Mouse (Mus musculus): ENCODE results near the gene Rps18. TPM values are rescaled to one million over a fixed set of nuclear protein-coding genes. Genes with fewer than 3 reads are reported as not detected.

The Rps18 gene
- total RNA-seq, 2 experiments from 2014 or later: 332 to 337 TPM

DNA sequence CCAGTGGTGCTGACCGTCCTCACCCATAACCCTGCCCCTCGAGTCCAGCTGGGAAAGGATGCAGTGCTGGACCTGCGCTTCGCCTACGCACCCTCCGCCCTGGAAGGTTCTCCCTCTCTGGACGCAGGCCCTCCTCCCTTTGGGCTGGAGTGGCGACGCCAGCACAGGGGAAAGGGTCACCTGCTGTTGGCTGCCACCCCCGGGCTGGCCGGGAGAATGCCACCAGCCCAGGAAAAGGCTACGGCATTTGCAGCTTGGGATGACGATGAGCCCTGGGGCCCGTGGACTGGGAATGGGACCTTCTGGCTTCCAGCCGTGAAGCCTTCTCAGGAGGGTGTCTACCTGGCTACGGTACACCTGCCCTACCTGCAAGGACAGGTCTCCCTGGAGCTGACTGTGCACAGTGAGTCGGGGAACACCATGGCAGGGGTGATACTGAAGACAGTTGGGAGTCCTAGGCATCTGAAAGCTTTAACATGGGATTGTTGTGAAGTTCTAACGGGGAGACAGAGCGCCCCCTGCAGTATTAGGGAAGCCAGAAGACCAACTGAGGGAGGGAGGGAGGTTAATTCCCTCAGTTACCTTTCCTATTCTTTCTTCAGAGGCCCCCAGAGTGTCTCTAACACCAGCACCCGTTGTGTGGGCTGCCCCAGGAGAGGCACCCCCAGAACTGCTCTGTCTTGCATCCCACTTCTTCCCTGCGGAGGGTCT, 30.2 kb downstream of the Rps18 start:
- no peak for DNase-seq (ENCODE audit: low spot score in 2 of 2)

DNA sequence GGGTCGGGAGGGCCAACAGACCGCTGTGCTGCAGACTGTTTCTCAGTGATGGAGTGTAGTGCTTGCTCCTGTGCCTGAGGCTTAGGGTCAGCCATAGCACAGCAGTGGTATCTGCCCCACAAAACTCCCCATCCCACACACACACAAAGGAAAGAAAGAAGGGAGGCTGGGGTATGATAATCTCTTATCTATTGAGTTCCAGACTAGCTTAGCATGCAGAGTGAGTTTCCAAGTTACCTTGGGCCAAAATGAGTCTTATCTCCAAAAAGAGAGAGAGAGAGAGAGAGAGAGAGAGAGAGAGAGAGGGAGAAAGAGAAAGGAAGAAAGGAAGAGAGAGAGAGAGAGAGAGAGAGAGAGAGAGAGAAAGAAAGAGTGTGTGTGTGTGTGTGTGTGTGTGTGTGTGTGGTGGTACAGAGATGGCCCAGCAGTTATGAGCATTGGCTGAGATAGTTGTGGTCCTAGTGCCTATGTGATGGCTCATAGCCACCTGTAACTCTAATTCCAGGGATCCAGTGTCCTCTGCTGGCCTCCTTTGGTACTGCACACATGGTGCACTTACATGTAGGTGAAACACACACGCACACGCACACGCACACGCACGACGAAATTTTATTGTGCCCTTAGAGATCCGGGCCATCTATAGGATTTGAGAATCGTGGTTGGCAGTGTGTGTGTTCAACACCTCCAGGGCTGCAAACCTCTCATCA, 31.1 kb downstream of the Rps18 start:
- no peak for DNase-seq (ENCODE audit: low spot score in 2 of 2)

DNA sequence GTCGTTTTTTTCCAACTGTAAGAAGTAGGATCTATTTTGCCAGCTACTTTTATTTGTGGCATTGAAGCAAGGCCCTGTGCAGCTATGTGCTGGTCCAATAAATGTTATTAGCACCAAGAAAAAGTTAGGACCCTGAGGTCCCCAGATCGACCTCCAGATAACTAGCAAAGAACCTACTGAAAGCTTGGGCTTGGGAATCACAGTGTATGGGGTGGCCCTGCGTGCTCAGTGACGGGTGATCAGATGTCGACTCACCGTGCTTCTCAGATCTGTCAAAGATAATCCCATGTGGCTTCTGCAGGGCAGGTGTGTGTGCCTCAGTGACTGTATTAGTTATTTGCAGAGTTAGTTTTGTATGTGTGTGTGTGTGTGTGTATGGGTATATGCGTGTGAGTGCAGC, 34.4 kb downstream of the Rps18 start:
- DNase-seq (ENCODE audit: low spot score in 2 of 2): no peak

DNA sequence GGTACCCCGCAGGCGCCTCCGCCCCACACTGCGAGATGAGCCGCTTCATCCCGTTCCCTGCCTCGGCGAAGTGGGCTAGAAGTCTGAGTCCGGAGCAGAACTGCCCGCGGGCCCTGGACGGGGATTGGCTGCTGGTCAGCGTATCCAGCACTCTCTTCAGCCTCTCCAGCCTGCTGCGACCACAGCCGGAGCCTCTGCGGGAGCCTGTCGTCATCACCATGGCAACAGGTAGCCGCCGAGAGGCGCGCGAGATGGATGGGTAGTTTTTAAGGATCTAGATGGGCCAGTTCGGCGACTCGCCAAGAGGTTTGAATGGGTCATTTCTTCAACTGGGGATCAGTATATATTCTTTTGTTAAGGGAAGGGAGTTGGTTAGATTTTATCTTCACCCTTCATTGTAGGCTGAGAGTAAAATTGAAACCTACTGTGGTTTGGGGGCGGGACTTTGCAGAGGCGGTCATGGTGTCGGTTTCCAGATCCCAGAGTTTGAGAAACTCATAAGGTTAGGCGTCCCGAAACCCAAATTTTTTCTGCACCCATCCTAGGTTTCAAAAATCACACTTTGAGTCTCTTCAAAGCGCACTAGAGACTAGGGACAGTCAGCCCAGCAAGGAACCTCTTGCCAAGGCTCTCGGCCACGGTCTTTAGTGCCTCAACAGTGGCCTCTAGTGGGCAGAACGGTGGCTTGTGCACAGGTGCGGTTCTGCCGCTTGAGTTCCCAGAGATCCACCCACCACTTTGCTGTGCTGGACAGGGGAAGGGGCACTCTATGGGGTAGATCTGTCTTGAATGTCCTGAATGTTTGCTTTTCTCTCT, 35.3 kb downstream of the Rps18 start:
- peak; percentile 82 to 89 for DNase-seq (ENCODE audit: low spot score in 2 of 2)

DNA sequence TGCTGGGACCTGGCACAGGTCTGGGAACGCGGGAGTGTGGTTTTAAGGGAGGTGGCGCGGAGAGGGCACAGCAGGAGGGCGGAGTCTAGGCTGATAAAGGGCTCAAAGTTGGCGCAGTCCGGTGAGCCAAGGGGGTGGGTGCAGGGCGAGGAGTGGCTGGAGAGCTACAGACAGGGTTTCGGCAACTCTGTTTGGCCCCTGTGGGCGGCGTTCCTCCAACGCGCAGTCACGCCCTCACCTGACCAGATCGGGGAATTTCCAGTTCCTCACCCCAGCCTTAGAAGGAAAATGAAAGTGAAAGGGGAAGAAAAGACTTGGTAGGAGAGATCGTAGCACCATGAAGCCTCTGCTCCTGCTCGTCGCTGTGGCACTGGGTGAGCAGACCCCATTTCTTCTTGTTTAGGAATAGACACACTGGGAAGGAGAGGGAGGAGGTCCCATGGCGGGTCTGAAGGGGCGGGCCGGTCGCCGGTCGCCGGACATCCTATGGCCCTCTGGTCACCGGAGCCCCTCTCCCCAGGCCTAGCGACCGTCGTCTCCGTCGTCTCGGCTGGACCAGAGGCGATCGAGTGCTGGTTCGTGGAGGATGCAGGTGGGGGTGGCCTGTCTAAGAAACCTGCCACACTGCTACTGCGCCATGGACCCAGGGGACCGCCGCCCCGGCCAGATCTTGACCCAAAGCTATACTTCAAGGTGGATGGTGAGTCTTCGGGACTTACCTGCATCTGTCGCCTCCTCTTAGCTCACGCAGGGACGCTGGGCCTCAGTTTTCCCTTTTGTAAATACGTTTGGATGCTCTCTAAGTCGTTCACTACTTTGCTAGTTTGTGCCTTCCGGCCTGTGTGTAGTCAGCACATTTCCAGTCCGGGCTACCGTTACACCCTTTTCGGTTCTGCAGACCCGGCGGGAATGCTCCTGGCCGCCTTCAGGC, 36.2 kb downstream of the Rps18 start:
- DNase-seq (ENCODE audit: low spot score in 2 of 2): peak; percentile 29 to 54

DNA sequence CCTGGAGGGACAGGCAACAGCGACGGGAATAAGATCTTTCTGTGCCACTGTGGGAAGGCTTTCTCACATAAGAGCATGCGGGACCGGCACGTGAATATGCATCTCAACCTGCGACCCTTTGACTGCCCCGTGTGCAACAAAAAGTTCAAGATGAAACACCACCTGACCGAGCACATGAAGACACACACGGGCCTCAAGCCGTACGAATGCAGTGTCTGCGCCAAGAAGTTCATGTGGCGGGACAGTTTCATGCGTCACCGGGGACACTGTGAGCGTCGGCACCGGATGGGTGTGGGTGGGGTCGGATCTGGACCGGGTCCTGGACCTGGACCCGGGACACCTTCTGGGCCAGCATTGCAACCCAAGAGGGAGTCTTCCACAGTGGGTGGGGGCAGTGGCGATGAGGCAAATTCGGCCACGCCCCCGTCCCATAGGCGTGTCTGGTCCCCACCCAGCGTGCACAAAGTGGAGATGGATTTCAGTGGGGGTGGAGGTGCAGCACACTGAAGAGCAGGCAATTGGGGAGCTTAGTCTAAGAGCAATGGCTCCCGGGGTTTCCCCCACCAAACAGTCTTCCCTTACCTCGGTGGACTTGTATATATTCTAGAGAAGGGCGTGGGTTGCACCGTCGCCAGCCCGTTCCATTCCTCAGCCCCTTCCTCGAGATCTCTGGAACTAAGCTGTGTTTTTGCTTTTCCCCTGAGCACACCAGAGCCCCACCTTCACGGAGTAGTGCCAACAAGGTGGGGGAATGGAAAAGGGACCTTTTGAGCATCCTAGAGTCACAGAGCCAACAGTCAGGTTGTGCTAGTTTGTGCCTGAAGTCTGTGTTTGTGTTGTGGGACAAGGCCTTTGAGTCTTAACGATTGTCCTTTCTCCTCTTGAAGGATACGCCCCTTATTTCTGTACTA, 37.3 kb downstream of the Rps18 start:
- DNase-seq (ENCODE audit: low spot score in 2 of 2): peak in 1 of 2 experiments; percentile 2

DNA sequence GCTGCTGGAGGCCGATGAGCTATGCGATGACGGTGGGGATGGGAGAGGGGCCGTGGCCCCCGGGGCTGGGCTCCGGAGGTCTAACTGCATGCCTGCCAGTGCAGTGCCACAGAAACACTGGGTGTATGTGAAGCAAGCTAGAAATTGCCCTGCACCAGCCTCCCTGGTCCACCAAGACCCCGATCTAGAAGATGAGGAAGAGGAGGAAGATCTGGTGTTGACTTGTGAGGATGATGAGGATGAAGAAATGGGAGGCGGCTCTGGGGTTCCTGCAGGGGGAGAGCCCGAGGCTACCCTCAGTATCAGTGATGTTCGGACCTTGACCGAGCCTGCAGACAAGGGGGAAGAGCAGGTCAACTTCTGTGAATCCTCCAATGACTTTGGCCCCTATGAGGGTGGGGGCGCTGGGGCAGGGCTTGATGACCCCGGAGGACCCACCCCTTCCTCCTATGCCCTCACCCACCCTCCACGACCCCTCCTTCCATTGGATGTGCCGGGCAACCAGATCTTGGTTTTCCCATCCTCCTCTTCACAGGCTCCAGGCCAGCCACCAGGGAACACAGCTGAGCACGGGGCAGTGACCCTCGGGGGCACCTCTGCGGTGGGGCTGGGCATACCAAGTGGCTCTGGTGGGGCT, 38.0 kb downstream of the Rps18 start:
- DNase-seq (ENCODE audit: low spot score in 2 of 2): no peak

DNA sequence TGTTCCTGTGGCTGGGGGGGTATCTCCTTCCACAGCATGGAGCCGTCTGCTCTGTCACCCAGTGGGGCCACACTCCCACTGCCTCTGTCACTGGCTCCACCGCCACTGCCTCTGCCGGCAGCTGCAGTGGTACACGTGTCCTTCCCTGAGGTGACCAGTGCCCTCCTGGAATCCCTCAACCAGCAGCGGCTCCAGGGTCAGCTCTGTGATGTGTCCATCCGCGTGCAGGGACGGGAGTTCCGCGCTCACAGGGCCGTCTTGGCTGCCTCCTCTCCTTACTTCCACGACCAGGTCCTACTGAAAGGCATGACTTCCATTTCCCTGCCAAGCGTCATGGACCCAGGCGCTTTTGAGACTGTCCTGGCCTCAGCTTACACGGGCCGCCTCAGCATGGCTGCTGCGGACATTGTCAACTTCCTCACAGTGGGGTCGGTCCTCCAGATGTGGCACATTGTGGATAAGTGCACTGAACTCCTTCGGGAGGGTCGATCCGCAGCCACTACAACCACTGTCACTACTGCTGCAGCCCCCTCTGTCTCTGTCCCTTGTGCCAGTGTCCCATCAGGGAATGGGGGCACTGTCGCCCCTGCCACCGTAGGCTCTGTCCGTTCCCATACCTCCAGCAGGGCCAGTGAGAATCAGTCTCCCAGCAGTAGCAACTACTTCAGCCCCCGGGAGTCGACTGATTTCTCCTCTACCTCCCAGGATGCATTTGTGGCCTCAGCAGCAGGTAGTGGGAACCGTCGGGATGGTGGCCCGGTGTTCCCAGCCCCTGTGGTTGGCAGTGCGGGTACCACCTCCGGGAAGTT, 38.8 kb downstream of the Rps18 start:
- DNase-seq (ENCODE audit: low spot score in 2 of 2): peak in 1 of 2 experiments; percentile 2

DNA sequence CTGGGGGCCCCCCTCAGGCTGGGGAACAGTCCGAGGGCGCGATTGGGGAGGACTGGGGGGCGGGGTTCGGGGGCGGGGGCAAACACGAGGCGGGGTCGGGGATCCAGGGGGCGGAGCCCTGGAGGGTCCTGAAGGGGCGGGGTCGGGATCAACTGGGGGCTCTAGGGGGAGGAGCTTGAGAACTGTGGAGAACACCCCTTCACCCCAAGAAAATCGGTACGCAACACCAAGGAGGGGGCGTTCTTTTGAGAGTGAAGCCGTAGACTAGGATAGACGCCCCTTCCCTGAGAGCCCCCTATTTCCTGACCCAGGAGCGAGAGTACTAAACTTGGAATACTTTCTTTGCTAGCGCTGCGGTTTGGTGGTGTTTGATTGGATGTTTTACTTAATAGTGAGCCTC, 39.5 kb downstream of the Rps18 start:
- DNase-seq (ENCODE audit: low spot score in 2 of 2): no peak

DNA sequence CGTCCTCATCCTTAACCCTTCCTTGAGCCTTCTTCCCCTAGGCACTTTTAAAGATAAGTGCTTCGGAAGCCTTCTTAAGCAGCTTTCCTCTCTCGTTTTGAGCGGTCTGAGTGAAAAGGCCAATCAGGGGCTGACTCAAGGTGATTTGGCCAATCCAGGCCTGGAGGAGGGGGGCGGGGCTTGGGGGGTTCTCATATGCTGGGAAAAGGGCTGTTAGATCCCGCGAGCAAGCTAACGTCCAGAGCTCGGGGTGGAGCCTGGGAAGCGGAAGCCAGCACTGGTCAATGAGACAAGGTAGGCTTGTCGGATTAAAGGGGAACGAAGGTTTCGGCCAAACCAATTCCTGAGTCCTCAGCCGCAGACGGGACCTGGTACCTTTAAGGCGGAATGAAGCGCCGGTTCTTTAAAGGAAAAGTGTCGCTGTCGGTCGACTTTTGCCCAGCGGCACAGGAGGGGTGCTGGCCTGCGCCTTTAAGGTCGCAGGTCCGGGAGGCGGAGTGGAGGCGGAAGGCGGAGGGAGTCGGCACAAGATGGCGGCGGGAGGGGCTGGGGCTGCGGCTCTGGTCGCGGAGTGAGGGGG, 40.0 kb downstream of the Rps18 start, which contains the start of the genes Tapbp and Zbtb22:
Gene Tapbp, plus strand, starts transcription at position 229 of the 580 bp plus-strand sequence.
Gene Zbtb22, plus strand, starts transcription at position 234 of the 580 bp plus-strand sequence.
- DNase-seq (ENCODE audit: low spot score in 2 of 2): peak; percentile 95 to 97

DNA sequence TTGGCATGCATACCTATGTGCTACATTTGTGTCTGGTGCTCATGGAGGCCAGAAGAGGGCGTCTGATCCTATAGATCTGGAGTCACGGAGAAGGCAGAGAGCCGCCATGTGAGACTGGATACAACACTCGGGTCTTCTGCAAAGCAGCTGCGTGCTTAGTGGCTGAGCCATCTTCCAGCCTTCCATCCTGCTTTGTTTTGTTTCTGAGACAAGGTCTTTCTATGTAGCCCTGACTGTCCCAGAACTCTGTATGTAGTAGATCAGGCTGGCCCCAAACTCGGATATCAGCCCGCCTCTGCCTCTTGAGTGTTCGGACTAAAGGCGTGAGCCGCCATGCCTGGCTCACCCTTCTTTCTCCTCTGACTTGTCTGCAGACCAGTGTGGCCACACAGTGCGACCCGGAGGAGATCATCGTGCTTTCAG, 40.8 kb downstream of the Rps18 start:
- DNase-seq (ENCODE audit: low spot score in 2 of 2): no peak

DNA sequence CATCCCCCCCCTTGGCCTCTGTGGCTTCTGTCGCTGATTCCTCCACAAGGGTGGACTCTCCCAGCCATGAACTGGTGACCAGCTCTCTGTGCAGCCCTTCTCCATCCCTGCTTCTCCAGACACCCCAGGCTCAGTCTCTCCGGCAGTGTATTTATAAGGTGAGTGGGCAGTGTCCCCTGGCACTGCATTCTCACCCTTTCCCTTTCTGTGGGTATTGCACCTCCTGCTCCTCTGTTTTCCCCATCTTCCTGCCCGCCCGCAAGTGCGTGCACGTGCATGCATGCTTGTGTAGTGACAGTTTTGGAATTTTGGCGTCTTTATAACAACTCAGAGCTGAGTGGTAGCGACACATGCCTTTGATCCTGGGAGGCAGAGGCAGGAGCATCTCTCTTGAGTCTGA, 41.9 kb downstream of the Rps18 start:
- no peak for DNase-seq (ENCODE audit: low spot score in 2 of 2)

DNA sequence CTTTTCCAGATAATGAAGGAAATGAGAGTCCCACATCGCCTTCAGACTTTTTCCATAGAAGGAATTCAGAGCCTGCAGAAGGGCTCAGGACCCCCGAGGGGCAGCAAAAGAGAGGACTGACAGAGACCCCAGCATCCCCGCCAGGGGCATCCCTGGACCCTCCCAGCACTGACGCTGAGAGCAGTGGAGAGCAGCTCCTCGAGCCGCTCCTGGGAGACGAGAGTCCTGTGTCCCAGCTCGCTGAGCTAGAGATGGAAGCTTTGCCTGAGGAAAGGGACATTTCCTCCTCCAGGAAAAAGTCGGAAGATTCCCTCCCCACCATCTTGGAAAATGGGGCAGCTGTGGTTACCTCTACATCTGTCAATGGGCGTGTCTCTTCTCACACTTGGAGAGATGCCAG, 42.5 kb downstream of the Rps18 start:
- DNase-seq (ENCODE audit: low spot score in 2 of 2): no peak

DNA sequence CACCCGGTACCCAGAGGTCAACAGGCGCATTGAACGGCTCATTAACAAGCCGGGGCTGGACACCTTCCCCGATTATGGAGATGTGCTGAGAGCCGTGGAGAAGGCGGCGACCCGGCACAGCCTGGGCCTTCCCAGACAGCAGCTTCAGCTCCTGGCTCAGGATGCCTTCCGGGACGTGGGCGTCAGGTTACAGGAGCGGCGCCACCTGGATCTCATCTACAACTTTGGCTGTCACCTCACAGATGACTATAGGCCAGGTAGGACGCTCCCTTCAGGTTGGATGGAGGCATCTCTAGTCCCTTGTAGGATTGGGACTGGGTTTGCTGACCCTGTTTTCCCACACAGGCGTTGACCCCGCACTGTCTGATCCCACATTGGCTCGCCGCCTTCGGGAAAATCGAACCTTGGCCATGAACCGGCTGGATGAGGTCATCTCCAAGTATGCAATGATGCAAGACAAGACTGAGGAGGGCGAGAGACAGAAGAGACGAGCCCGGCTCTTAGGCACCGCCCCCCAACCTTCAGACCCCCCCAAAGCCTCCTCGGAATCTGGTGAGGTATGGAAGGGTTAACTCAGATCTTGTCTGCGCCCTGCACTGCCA, 43.9 kb downstream of the Rps18 start:
- DNase-seq (ENCODE audit: low spot score in 2 of 2): no peak

DNA sequence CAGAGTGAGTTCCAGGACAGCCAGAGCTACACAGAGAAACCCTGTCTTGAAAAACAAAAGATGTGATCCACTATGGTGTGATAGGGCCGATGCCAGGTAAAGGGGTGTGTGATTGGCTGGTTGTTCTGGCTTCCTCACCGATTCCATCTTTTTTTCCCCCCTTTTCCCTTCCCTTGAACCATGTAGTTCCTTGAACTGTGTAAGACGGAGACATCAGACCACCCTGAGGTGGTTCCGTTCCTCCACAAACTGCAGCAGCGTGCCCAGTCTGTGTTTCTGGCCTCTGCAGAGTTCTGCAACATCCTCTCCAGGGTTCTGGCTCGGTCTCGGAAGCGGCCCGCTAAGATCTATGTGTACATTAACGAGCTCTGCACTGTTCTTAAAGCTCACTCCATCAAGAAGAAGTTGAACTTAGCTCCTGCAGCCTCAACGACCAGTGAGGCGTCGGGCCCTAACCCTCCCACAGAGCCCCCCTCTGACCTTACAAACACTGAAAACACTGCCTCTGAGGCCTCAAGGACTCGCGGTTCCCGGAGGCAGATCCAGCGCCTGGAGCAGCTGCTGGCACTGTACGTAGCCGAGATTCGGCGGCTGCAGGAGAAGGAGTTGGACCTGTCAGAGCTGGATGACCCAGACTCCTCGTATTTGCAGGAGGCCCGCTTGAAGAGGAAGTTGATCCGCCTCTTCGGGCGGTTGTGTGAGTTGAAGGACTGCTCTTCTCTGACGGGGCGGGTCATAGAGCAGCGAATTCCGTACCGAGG, 44.6 kb downstream of the Rps18 start:
- no peak for DNase-seq (ENCODE audit: low spot score in 2 of 2)

DNA sequence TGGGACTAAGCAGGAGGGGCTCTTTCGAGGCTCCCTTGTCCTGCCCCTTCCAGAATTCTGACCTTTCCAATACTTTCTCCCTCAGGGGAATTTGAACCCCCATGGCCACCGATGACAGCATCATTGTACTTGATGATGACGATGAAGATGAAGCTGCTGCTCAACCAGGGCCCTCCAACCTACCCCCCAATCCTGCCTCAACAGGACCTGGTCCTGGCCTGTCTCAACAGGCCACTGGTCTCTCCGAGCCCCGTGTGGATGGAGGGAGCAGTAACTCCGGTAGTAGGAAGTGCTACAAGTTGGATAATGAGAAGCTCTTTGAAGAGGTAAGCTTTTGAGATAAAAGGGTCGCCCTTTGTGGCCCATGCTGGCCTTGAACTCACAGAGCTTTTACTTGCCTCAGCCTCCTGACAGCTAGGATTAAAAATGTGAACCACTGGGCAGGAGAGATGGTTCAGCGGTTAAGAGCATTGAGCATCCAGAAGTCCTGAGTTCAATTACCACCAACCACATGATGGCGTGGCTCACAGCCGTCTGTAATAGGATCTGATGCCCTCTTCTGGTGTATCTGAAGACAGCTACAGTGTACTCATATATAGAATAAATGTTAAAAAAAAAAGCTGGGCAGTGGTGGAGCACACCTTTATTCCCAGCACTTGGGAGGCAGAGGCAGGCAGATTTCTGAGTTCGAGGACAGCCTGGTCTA, 45.3 kb downstream of the Rps18 start:
- no peak for DNase-seq (ENCODE audit: low spot score in 2 of 2)
